Mouse (Mus musculus) large intestine, adult 2 months (tissue): ENCODE measurements around the gene 2310009B15Rik. TPM values are rescaled to one million over a fixed set of nuclear protein-coding genes. Genes with fewer than 3 reads are reported as not detected.

ENCODE experiments used
- DNase-seq: peaks from one replicate; pipeline ENCODE4 v3.0.0-alpha.2; 2012; ENCODE audit warnings: low read depth, low spot score
- WGBS: fragments of 180-500 bp; shearing (Covaris S2); methylation state at CpG from one replicate; pipeline ENCODE4 v1.1.7; 2018; 5-methylcytosine and 5-hydroxymethylcytosine counted together
- polyA plus RNA-seq: library from polyadenylated mRNA; depleted of rRNA; stranded (reverse); fragments of >200 nt; gene quantifications from 2 replicates; pipeline ENCODE4 v1.2.3, GENCODE M21; 2012; rRNA removed

The 2310009B15Rik gene
- polyA plus RNA-seq = 15.4 and 16.3 TPM in 2 replicates

GRCm38 (mm10) chr1:138856101-138856950 is at the start of gene 2310009B15Rik:
TSS of gene 2310009B15Rik (minus strand) at chr1:138856852.
- 1% methylated on average over 56 of the region's 79 CpGs for whole genome bisulfite sequencing
- DNase-seq = peak; percentile 46

GRCm38 (mm10) chr1:138906256-138906655 is 49.6 kb upstream of the 2310009B15Rik start:
- 85% methylated on average over 3 of the region's 3 CpGs for WGBS

GRCm38 (mm10) chr1:138905092-138905765 is 48.6 kb upstream of the 2310009B15Rik start:
- peak; percentile 38 for DNase-seq

More at GRCm38 (mm10) chr1:138906256-138906655, 49.6 kb upstream of the 2310009B15Rik start:
- no peak for DNase-seq

GRCm38 (mm10) chr1:138903894-138904293 is 47.2 kb upstream of the 2310009B15Rik start:
- WGBS = 93% methylated on average over 5 of the region's 5 CpGs
- DNase-seq = no peak

More at GRCm38 (mm10) chr1:138905092-138905765, 48.6 kb upstream of the 2310009B15Rik start:
- whole genome bisulfite sequencing = 33% methylated on average over 3 of the region's 3 CpGs

- no peak for DNase-seq
- 90% methylated on average over 16 of the region's 16 CpGs for WGBS
Observed at GRCm38 (mm10) chr1:138901431-138902117, 44.9 kb upstream of the 2310009B15Rik start.

GRCm38 (mm10) chr1:138896088-138896487 is 39.4 kb upstream of the 2310009B15Rik start:
- no peak for DNase-seq

GRCm38 (mm10) chr1:138877470-138878254 is 21.0 kb upstream of the 2310009B15Rik start:
- WGBS = 95% methylated on average over 14 of the region's 14 CpGs
- no peak for DNase-seq

More at GRCm38 (mm10) chr1:138896088-138896487, 39.4 kb upstream of the 2310009B15Rik start:
- 76% methylated on average over 3 of the region's 3 CpGs for WGBS

GRCm38 (mm10) chr1:138876371-138877045 is 19.9 kb upstream of the 2310009B15Rik start:
- no peak for DNase-seq

GRCm38 (mm10) chr1:138850823-138851222 is 5.8 kb downstream of the 2310009B15Rik start:
- WGBS = 97% methylated on average over 1 of the region's 1 CpGs
- DNase-seq = no peak

More at GRCm38 (mm10) chr1:138876371-138877045, 19.9 kb upstream of the 2310009B15Rik start:
- WGBS = 39% methylated on average over 16 of the region's 16 CpGs

GRCm38 (mm10) chr1:138850161-138850539 is 6.5 kb downstream of the 2310009B15Rik start:
- WGBS = 92% methylated on average over 4 of the region's 4 CpGs
- no peak for DNase-seq

- WGBS = 39% methylated on average over 8 of the region's 8 CpGs
- DNase-seq = no peak
Observed at GRCm38 (mm10) chr1:138849531-138850160, 7.0 kb downstream of the 2310009B15Rik start.

- no peak for DNase-seq
- WGBS = 3% methylated on average over 33 of the region's 33 CpGs
Observed at GRCm38 (mm10) chr1:138848511-138849109, 8.0 kb downstream of the 2310009B15Rik start, which contains the start of gene Lhx9. TSS of gene Lhx9 (minus strand) at chr1:138848577.

GRCm38 (mm10) chr1:138848026-138848425 is 8.6 kb downstream of the 2310009B15Rik start:
- DNase-seq = no peak
- WGBS = 4% methylated on average over 16 of the region's 16 CpGs

- DNase-seq = no peak
- WGBS = 3% methylated on average over 21 of the region's 21 CpGs
Observed at GRCm38 (mm10) chr1:138847146-138847545, 9.5 kb downstream of the 2310009B15Rik start.

- WGBS = 13% methylated on average over 9 of the region's 9 CpGs
- no peak for DNase-seq
Observed at GRCm38 (mm10) chr1:138846581-138846980, 10.1 kb downstream of the 2310009B15Rik start.

GRCm38 (mm10) chr1:138846131-138846530 is 10.5 kb downstream of the 2310009B15Rik start:
- DNase-seq = no peak
- WGBS = 12% methylated on average over 12 of the region's 12 CpGs

GRCm38 (mm10) chr1:138845481-138845880 is 11.2 kb downstream of the 2310009B15Rik start:
- 23% methylated on average over 3 of the region's 3 CpGs for WGBS
- no peak for DNase-seq

GRCm38 (mm10) chr1:138844166-138844565 is 12.5 kb downstream of the 2310009B15Rik start:
- 22% methylated on average over 3 of the region's 3 CpGs for WGBS
- DNase-seq = no peak
